Mouse (Mus musculus): ENCODE data around the gene Prlhr.

- TF ChIP-seq REST (IDR thresholded peaks at IDR 0.05; ENCODE audit: insufficient read depth, insufficient read length) (no peak), POLR2A (IDR thresholded peaks at IDR 0.05; ENCODE audit: insufficient read length, low read depth) (no peak)
These were observed 35.6 kb downstream of the Prlhr start for GRCm38 (mm10) chr19:60432347-60433129.
